Mouse (Mus musculus) liver, adult (tissue): ENCODE data around the gene Zbtb34.

Experiments
- GATA4 ChIP-seq: IDR thresholded peaks from 2 replicates; pipeline ENCODE4 v1.6.1; 2014; ENCODE audit warnings: mild to moderate bottlenecking, low read length; ENCODE audit not compliant: insufficient replicate concordance

The Zbtb34 gene

DNA sequence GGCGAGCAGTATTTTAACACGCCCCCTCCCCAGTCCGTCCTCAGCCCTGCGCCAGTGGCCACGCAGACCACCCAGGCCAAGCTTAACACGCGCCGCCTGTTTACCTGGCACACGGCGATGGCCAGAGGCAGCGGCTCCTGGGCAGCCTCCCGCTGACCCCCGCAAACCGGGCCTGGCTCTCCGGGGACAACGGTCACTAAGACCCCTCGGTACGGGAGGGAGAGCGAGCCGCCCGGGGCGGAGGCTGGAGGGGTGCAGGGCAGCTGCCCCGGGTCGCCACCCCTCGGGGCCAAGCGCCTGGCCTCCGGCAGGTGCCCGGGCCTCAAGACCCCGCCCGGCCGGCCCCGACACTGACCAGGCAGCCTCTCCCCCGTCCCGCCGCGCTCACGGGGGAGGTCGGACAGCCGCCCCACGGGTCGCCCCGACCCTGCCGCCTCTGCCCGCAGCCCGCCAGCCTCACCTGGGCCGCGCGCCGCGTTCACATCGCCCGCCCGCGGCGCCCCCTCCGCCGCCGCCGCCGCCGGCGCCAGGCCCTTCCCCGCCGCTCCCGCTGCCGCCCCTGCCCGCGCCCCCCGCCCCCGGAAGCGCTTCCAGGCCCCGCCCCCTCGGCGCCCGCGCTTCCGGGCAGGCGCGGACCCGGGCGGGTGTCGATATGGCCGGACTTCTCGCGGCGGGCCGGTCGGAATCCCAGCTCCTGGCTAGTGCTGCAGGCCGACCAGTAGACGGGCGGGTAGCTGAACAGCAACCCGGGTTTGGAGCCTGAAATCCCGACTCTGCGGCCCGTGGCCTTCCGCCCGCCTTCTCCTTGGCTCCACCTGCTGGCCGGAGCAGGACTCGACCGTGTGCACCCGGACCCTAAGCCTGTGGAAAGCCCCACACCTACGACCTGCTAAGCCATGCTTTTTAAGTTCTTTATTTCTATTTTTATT, at the start of gene Zbtb34:
Gene Zbtb34 (minus strand): TSS at position 554 of the 929 bp plus-strand sequence.
- peak; percentile 12; the same call in 1 of the 2 replicates for TF ChIP-seq GATA4

DNA sequence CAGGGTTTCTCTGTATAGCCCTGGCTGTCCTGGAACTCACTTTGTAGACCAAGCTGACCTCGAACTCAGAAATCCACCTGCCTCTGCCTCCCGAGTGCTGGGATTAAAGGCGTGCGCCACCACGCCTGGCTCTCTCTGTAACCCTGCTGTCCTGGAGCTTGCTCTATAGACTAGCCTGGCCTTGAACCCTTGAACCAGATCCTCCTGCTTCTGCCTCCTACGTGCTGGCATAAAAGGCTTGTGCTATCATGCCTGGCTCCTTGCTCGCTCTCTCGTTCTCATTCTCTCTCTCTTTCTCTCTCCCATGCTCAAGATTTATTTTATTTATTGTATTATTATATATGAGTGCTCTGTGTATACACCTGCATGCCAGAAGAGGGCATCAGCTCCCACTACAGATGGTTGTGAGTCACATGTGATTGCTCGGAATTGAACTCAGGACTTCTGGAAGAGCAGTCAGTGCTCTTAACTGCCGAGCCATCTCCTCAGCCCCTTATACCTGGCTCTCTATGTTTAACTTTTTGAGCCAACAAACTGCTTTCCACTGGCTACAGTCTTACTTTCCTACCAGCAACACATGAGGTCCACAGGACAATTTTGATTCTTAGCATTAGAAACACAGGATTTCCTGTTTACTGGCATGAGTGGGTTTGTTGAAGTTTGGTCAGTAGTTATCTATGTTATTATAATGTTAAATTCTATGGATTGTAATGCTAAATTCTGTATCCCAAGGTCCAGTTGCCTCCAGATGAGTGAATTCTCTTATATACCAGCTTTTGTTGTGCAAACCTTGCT, 47.0 kb upstream of the Zbtb34 start:
- TF ChIP-seq GATA4 = no peak

DNA sequence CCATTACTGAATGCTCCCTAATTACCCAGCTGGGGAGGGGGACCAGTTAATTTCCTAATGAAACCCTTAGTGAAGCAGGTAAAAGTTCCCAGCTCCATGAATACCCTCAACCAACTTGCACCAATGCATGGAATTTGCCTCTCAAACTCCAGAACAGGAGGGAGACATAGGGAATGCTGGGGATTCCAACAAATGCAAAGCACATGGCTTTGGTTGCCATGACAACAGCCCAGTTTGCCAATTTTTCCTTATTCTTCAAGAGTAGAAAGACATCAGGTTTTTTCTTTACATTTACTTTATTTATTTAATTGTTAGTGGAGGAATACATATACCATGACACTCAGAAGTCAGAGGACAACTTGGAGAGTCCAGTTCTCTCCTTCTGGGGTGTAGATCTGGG, 44.8 kb upstream of the Zbtb34 start:
- no peak for TF ChIP-seq GATA4

DNA sequence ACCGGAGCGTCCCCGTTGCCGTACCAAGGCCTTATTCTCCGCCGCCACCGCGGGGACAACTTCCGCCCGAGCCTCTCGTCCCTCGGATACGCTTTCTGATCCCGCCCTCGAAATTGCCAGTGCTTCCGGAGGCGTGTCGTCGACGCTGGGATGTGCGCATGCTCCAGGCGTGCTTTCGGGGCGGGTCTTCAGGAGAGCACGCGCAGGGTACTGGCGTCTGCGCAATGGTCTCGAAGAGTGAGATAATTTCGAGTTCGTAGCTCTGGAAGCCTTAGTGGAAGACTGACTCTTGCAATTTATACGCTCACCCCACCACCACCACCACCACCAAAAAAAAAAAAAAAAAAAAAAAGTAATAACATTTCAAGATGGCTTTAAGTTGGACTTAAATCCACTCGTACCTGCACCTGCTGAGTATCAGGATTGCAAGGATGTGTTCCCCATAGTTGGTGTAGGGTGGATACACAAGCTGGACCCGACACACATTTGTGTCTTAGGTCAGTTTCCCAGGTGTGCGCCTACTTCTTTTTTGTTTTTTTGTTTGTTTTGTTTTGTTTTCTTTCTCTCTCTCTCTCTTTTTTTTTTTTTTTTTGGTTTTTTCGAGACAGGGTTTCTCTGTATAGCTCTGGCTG, 37.5 kb upstream of the Zbtb34 start, which contains the start of gene Zbtb43:
Gene Zbtb43 (minus strand): TSS at position 94 of the 632 bp plus-strand sequence.
- TF ChIP-seq GATA4 = peak; percentile 19; the same call in 1 of the 2 replicates

DNA sequence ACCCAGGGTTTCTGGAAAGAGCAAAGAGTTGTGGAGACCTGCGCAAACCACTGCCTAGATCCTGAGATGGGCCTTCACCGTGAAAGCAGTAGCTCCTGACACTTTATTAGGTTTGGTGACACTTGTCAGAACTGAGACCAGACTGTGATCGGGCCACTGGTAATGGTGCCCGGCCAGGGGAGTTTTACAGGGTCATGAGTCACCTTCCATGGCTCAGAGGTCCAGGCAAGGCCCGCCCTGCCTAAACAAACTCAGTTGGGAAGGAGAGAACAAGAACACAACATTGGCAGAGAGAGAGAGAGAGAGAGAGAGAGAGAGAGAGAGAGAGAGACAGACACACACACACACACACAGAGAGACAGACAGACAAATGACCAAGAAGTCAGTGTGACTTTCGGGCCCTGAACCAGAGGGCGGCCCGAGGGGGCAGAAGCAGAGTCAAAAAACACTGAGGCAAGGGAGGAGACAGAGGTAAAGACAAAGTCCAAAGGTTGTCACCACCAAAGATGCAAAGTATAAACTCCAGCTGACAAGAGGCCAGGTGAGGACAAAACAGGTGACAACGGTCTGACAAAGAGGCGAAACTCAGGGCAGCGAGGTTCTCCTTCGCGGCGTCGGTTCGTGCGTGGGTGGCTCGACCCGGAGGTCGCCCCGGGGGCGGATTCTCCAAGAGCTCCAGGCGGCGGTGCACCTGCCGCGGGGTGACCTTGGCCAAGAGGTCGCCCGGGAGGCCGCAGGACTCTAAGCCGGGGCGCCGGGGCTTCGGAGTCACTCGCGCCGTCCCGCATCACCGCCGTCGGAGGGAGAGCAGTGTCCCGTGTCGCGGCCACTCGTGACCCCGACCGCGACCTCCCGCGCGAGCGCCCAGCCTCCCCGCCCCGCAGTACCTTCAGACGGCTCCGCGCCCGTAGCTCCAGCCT, 36.7 kb upstream of the Zbtb34 start:
- no peak for TF ChIP-seq GATA4

DNA sequence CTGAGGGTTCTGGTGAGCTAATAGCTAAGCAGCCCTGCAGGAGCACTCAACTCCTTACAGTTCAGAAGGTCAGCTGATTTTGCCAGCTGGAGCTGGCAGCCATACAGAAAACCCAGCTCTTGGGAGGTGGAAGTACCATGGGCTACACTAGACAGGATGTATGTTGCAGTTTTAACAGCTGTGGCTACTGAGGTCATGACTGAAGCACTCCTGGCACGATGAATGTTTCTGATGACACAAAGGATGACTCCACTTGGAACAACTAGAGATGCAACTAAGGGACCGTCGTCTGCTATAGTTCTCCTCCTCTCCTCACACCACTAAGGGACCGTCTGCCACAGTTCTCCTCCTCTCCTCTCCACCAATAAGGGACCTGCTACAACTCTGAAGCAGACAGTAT, 34.8 kb upstream of the Zbtb34 start:
- TF ChIP-seq GATA4 = no peak

DNA sequence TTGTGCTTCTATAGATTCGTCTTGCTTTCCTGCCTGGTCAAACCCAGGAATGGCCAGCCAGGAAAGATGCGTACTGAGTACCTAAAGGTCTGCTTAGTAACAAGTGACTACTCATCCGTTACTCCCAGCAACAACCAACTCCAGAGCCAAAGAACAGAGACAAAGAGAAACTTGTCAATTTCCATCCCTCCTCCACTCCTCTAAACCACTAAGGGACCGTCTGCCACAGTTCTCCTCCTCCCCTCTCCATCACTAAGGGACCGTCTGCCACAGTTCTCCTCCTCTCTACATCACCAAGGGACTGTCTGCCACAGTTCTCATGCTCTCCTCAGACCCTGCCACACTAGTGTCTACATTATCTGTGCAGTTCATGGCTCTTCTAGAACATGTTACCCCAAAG, 34.1 kb upstream of the Zbtb34 start:
- no peak for TF ChIP-seq GATA4

DNA sequence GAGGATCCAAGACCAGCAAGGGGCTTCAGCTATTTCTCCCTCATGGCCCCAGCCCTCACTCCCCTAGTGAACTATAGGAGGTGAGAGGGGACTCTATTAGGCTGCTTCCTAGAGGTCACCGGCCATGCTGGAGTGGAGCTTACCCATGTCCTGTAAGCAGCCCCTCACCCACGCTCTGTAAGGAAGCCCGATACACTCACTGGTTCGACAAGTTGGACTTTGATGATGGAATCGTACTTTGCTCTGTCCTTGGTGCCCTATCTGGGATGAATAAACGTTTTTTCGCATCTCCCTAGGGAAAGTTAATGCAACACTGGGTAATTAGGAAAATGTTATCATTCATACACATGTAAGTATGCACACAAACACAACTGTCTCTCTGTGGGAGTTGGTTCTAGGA, 30.9 kb upstream of the Zbtb34 start:
- TF ChIP-seq GATA4 = no peak

DNA sequence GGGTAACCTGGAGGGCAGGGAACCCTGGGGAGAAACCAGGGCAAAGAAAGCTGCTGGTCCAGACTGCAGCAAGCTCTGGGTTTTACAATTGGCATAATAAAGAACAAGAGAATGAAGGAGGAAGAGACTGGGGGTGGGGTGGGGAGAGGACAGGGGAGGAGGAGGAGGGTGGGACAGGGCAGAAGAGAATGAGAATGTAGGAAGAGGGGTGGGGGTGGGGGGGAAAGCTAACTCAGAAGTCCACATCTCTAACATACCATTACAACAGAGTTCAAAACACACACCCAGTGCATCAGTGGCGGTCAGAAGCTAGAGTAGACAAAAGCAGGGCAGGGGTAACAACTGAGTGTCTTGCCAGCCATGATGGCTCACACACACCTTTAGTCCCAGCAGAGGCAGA, 29.9 kb upstream of the Zbtb34 start:
- no peak for TF ChIP-seq GATA4

DNA sequence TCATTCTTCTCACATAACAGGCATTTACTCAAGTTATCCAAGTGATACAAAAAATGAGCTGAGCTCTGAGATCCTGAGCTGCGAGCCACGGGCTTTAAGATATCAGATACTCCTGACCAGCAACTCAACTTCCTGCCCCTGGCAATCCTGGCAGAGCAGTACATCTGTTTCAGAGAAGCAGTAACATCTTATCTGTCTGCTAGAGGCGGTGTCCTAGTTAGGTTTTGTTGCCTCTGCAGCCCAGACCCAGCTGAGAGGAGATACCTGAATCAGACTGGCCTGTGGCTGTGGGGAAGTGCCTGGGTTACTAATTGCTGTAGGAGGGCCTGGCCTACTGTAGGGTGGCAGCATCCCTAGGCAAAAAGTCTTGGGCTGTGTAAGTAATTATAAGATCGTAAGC, 28.5 kb upstream of the Zbtb34 start:
- no peak for TF ChIP-seq GATA4

DNA sequence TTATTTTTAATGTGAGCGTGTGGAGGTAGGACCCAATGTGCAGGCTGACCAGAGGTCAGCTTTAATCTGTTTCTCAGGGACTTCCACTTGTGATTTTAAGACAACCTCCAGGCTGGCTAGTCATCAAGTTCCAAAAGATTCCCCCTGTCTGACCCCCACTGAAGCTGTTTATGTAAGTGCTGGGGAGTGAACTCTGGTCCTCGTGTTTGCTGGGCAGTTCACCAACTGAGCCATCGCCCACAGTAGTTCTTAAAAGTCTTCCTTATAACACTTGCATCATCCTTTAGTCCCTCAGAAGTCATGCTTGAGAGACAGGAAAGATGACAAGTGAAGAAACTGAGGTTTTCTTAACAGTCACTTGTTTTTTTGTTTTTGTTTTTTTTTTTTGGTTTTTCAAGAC, 25.6 kb upstream of the Zbtb34 start:
- TF ChIP-seq GATA4 = no peak

DNA sequence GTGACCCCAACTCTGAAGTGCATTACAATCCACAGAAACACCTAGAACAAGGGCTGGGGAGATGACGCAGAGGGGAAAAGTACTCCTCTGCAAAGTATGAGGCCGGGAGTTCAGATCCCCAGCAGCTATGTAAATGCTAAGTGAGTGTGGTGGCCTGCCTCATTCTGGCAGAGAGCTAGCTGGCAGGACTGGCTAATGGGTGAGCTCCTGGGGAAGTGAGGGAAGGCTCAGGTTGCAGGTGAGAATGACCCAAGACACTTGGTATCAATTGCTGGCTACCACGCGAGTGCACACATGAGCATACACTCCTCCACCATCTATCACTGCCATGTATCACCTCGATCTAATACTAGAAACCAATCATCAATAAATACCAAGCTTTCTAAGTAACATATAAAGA, 25.1 kb upstream of the Zbtb34 start:
- no peak for TF ChIP-seq GATA4

DNA sequence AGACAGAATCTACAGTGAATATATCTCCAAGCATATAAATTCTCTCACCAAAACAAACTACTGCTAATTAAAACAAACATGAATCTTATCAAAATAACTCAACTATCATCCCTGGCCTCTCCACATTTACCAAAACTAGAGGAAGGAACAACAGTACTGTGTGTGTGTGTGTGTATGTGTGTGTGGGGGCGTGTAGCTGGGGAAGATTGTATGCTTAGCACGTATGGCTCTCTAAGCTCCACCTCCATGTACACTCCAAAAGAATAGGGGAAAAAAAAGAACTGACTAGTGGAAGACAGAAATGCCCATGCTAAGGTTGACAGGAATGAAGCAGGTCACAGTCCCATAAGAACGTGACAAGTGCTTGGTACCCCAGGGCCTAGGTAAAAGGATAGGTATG, 24.2 kb upstream of the Zbtb34 start:
- no peak for TF ChIP-seq GATA4

DNA sequence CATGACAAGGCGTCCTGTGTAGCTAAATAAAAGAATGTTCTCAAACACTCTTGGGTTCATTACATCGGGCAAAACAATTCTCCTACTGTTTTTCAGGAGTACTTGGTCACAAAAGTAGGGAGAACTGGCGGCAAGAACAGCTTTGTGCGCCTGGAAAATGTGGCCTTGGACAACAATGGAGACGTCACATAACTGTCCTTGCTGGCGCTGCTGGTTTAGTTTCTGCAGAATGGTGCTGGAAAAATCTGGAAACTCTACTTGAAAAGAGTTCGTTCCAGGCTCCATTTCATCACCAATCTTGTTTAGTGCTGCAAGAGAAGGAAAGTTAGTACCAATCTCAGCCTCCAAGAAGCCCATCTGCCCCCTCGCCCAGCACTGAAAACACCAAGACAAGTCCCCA, 23.7 kb upstream of the Zbtb34 start:
- TF ChIP-seq GATA4 = no peak
